Mouse (Mus musculus) intestine, postnatal 0 days (tissue): ENCODE results near the gene Sec22a. TPM values are rescaled to one million over a fixed set of nuclear protein-coding genes. Genes with fewer than 3 reads are reported as not detected.

Experiments used
- ATAC-seq: fragments of 200-750 bp; cut with Nextera tagmentation; 2 replicates; pipeline ENCODE4 v1.8.0; 2017; ENCODE audit warnings: mild to moderate bottlenecking, moderate TSS enrichment, moderate library complexity
- H3K27ac ChIP-seq: fragments of 300-500 bp; sonication (generic); 2 replicates; pipeline ENCODE4 v1.5.1; 2014; ENCODE audit warnings: mild to moderate bottlenecking, low read depth, low read length, moderate library complexity
- H3K27me3 ChIP-seq: fragments of 300-500 bp; sonication (generic); replicated peaks from 2 replicates; pipeline ENCODE4 v1.6.1; 2014; ENCODE audit warnings: low read length, mixed read lengths; ENCODE audit not compliant: control insufficient read depth, insufficient read depth
- H3K36me3 ChIP-seq: fragments of 300-500 bp; sonication (generic); 2 replicates; pipeline ENCODE4 v1.6.1; 2014; ENCODE audit warnings: mild to moderate bottlenecking, moderate library complexity; ENCODE audit not compliant: control insufficient read depth, insufficient read depth
- H3K4me1 ChIP-seq: fragments of 300-500 bp; sonication (generic); replicated peaks from 2 replicates; pipeline ENCODE4 v1.6.1; 2014; ENCODE audit warnings: antibody characterized with exemption, low read length, mixed read lengths; ENCODE audit not compliant: control insufficient read depth, insufficient read depth
- H3K4me2 ChIP-seq: fragments of 300-500 bp; sonication (generic); replicated peaks from 2 replicates; pipeline ENCODE4 v1.6.1; 2014; ENCODE audit warnings: low read depth, mild to moderate bottlenecking, moderate library complexity
- H3K4me3 ChIP-seq: fragments of 300-500 bp; sonication (generic); 2 replicates; pipeline ENCODE4 v1.5.1; 2014; ENCODE audit warnings: low read depth, low read length
- H3K9ac ChIP-seq: fragments of 300-500 bp; sonication (generic); 2 replicates; pipeline ENCODE4 v1.6.1; 2014; ENCODE audit warnings: mild to moderate bottlenecking, low read depth, low read length
- H3K9me3 ChIP-seq: fragments of 300-500 bp; sonication (generic); 2 replicates; pipeline ENCODE4 v1.6.1; 2016; ENCODE audit warnings: mixed run types; ENCODE audit not compliant: control insufficient read depth
- CTCF ChIP-seq: sonication (generic); IDR thresholded peaks from 2 replicates; pipeline ENCODE4 v1.5.1; 2016; ENCODE audit warnings: low read depth, mild to moderate bottlenecking, control low read depth, antibody characterized with exemption, moderate library complexity
- WGBS: fragments of 180-500 bp; shearing (Covaris S2); extraction: QIAGEN DNeasy Blood & Tissue Kit; methylation state at CpG from one replicate; pipeline ENCODE4 v1.1.7; 2014; 5-methylcytosine and 5-hydroxymethylcytosine counted together
- polyA plus RNA-seq: library from polyadenylated mRNA; unstranded; fragments of >200 nt; fragmentation: Nextera tagmentation; extraction: Ambion mirVana; gene quantifications from 2 replicates; pipeline ENCODE4 v1.2.1, GENCODE M21; 2015

The Sec22a gene
- polyA plus RNA-seq, 1 experiment from 2014 or later, result 58.1 TPM

- H3K27ac ChIP-seq, result no peak overlapping the region
- H3K4me1 ChIP-seq, result no peaks in the 10 kb centered on the region
- no peak overlapping the region for H3K4me3 ChIP-seq
- WGBS, result 93% methylated on average over 9 of the region's 9 CpGs
- H3K27me3 ChIP-seq, result no peaks in the 10 kb centered on the region
- no peak for TF ChIP-seq CTCF
- H3K9ac ChIP-seq, result no peak overlapping the region
- ATAC-seq, result no peak
- no peak overlapping the region for H3K4me2 ChIP-seq
- 0 out of 2 replicates have a peak, but pooled peaks cover 8% of the 10 kb centered on the region for H3K36me3 ChIP-seq
- no peaks in the 10 kb centered on the region for H3K9me3 ChIP-seq
Observed at GRCm38 (mm10) chr16:35403356-35403755, 39.6 kb upstream of the Sec22a start.

- Histone ChIP-seq H3K4me3 (no peak overlapping the region), H3K36me3 (peaks cover 9% of the 10 kb centered on the region; the same call in 1 of the 2 replicates), H3K27ac (peak overlapping the region; percentile 65; the same call in 1 of the 2 replicates), H3K9me3 (no peaks in the 10 kb centered on the region), H3K4me1 (no peaks in the 10 kb centered on the region), H3K27me3 (no peaks in the 10 kb centered on the region), H3K4me2 (no peak overlapping the region), H3K9ac (no peak overlapping the region)
- 83% methylated on average over 8 of the region's 8 CpGs for WGBS
- ATAC-seq, result peak; percentile 80
- TF ChIP-seq CTCF, result no peak
Observed at GRCm38 (mm10) chr16:35392813-35393212, 29.1 kb upstream of the Sec22a start.

GRCm38 (mm10) chr16:35385654-35386053, 21.9 kb upstream of the Sec22a start:
- Histone ChIP-seq H3K27me3 (no peaks in the 10 kb centered on the region), H3K4me1 (no peaks in the 10 kb centered on the region), H3K36me3 (no peaks in the 10 kb centered on the region), H3K9me3 (no peaks in the 10 kb centered on the region), H3K4me2 (no peak overlapping the region), H3K9ac (no peak overlapping the region), H3K4me3 (no peak overlapping the region), H3K27ac (no peak overlapping the region)
- no peak for ATAC-seq
- WGBS, result 64% methylated on average over 3 of the region's 3 CpGs
- TF ChIP-seq CTCF, result no peak

- no peaks in the 10 kb centered on the region for H3K36me3 ChIP-seq
- WGBS, result 74% methylated on average over 9 of the region's 9 CpGs
- H3K27ac ChIP-seq, result no peak overlapping the region
Observed at GRCm38 (mm10) chr16:35380048-35380447, 16.3 kb upstream of the Sec22a start.

GRCm38 (mm10) chr16:35379344-35379743, 15.6 kb upstream of the Sec22a start:
- no peaks in the 10 kb centered on the region for H3K9me3 ChIP-seq
- H3K4me1 ChIP-seq, result no peaks in the 10 kb centered on the region

More at GRCm38 (mm10) chr16:35380048-35380447, 16.3 kb upstream of the Sec22a start:
- no peak overlapping the region for H3K4me2 ChIP-seq
- H3K4me1 ChIP-seq, result no peaks in the 10 kb centered on the region
- TF ChIP-seq CTCF, result no peak
- no peaks in the 10 kb centered on the region for H3K9me3 ChIP-seq
- H3K4me3 ChIP-seq, result no peak overlapping the region
- no peaks in the 10 kb centered on the region for H3K27me3 ChIP-seq
- ATAC-seq, result no peak
- H3K9ac ChIP-seq, result no peak overlapping the region

GRCm38 (mm10) chr16:35364063-35364428, 328 bp upstream of the Sec22a start:
- H3K9ac ChIP-seq, result peak overlapping the region; percentile 86; the same call in 1 of the 2 replicates
- peak overlapping the region; percentile 60 for H3K27ac ChIP-seq
- no peak; the same call in 1 of the 2 replicates for TF ChIP-seq CTCF
- H3K4me1 ChIP-seq, result peaks cover 2% of the 10 kb centered on the region; the same call in 1 of the 2 replicates
- WGBS, result 2% methylated on average over 7 of the region's 7 CpGs
- no peaks in the 10 kb centered on the region for H3K27me3 ChIP-seq
- peak overlapping the region; percentile 97 for H3K4me2 ChIP-seq
- peaks cover 10% of the 10 kb centered on the region; the same call in 1 of the 2 replicates for H3K36me3 ChIP-seq
- H3K9me3 ChIP-seq, result no peaks in the 10 kb centered on the region
- no peak for ATAC-seq
- peak overlapping the region; percentile 92 for H3K4me3 ChIP-seq

More at GRCm38 (mm10) chr16:35379344-35379743, 15.6 kb upstream of the Sec22a start:
- ATAC-seq, result peak; percentile 78
- TF ChIP-seq CTCF, result peak; percentile 67
- Histone ChIP-seq H3K4me2 (no peak overlapping the region; the same call in 1 of the 2 replicates), H3K27ac (no peak overlapping the region), H3K27me3 (no peaks in the 10 kb centered on the region), H3K9ac (no peak overlapping the region), H3K36me3 (no peaks in the 10 kb centered on the region), H3K4me3 (no peak overlapping the region)
- WGBS, result 69% methylated on average over 3 of the region's 3 CpGs
